Mouse (Mus musculus) embryo, embryonic 11 days (tissue): ENCODE data around the gene Tnr.

Source experiments
- DNase-seq: peaks from one replicate; pipeline ENCODE4 v3.0.0-alpha.2; 2015

Tnr gene

GRCm38 (mm10) chr1:159730826-159731225 lies 207.3 kb downstream of the Tnr start:
- no peak for DNase-seq

DNA sequence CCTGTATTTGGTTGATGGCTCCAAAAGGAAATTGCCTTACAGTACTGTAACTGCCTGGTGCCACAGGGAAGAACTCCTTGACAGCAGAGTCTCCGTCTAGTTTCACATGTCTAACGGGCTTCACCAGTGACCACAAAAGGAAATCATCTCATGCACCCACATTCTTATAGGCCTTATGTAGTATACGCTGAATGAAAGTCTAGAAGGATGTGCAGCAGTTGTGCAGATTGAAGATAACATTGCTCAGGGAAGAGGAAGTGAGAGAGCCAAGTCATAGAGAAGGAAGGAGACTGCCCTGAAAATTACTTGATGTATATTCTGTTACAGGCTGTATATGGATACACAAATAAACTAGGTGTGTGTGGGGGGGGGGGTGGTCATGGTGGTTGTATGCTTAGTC lies 211.5 kb downstream of the Tnr start:
- no peak for DNase-seq

- DNase-seq = no peak
These were observed 215.9 kb downstream of the Tnr start for GRCm38 (mm10) chr1:159739478-159739877.

DNA sequence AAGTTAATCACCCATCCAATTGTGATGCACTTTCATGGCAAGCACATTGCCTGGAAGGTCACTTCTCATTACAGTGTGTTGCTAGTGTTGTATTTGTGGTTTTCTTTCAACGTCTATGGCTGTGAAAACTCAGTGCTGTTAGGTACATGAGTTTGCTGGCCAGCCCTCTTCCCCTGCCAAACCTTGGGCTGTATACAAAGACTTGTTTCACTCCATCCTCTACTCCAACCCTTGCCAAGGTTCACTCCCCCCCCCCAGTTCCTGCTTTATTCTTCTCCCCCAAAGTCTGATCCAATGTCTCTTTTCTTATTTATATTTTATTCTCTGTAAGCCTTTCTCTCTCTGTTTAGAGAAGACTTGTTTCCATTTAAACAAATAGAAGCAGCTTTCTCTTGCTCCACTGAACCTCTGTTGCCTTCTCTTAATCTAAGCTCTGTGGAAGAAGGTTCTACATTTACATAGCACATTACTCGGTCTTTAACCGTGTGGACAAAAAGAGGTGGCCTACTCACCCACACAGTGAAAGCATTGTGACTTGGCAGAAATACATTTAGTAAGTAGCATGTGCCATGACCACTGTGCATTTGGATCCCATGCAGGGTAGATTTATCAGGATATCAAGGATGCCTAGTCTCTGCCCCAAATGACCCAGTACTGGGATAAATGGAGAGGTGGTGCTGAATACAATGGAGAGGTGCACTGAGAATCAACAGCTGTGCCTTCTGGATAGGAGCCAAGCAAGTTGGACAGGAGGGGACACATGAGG lies 217.9 kb downstream of the Tnr start:
- DNase-seq = no peak

- DNase-seq = no peak
These were observed 218.4 kb downstream of the Tnr start for GRCm38 (mm10) chr1:159742003-159742274.

GRCm38 (mm10) chr1:159743744-159744253 lies 220.2 kb downstream of the Tnr start:
- no peak for DNase-seq

GRCm38 (mm10) chr1:159745311-159745710 lies 221.7 kb downstream of the Tnr start:
- no peak for DNase-seq

DNA sequence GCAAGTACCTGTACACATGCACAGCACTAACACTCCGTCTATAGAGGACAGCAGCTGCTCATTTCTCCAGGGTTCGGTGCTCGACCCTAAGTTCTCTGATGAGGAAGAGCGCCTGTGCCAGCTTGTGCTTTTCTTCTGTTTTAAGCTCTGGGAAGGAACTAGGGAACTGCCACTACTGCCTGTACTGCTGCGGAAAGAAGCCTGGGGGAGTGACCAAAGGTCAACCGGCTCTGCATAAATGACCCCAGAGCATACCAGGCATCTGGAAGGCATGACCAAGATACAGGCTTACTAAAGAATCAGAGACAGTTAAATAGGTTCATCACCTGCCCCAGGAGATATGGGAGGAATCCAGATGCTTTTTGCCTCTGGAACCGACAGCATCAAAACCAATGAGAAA lies 224.4 kb downstream of the Tnr start:
- DNase-seq = no peak

- no peak for DNase-seq
These were observed 226.8 kb downstream of the Tnr start for GRCm38 (mm10) chr1:159750411-159750810.

DNA sequence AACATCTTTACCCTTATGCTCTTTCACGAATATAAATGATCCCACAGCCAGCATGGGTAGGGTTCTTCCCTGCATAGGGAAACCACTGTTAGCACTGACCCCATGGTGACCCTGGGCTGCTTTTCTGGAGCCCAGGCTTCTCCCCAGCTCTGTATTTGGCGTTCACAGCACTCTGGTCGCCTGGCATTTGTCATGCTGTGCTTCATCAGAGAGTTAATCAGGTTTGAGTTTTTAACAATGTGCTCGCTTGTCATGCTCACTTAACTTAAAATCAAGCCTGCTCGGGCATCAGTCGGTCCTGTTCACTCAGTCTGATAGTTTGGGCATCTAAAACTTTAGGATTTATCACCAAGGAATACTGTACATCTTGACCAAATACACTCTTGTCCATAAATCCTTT lies 227.3 kb downstream of the Tnr start:
- DNase-seq = peak; percentile 38

DNA sequence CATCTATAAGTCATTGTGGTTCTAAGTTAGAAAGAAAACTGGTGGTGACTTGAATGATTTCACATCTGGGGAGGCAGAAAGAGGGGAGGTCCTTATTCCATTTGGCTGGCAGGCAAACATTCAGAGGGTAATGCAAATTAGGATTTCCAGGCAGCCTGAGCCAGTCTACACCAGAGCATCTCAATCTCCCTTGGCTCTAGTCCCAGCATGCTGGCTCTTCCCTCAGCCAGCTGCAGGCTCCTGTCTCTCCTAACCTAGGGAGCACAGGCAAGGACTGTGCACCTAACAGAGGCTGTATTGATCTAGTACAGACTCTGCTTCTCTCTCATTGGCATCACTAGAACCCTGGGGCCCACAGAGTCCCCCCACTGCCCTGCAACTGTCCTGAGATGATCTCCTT lies 237.4 kb downstream of the Tnr start:
- DNase-seq = no peak

- no peak for DNase-seq
These were observed 240.3 kb downstream of the Tnr start for GRCm38 (mm10) chr1:159763901-159764300.

GRCm38 (mm10) chr1:159764897-159765296 lies 241.3 kb downstream of the Tnr start:
- DNase-seq = no peak

DNA sequence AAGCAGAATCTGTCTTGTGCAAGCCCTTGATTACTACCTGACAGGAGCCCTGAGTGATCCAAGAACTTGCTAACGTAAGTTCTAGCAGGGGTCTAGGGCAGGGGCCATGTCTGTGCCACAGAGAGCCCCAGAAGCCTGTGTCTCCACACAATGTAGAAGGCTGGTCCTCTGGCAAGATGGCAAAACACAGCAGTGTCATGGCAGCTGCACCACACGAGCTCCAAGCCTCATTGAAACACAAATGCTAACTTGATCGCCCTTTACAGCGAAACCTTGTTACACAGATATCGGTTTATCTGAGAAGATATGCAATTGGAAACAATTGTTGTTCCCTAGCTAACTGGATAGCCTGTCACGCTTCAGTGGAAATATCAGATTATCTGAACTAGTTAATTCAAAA lies 246.4 kb downstream of the Tnr start:
- no peak for DNase-seq

GRCm38 (mm10) chr1:159773671-159774070 lies 250.1 kb downstream of the Tnr start:
- no peak for DNase-seq

- DNase-seq = peak; percentile 56
These were observed 251.6 kb downstream of the Tnr start for GRCm38 (mm10) chr1:159775168-159775567.

GRCm38 (mm10) chr1:159777107-159777506 lies 253.5 kb downstream of the Tnr start:
- no peak for DNase-seq

DNA sequence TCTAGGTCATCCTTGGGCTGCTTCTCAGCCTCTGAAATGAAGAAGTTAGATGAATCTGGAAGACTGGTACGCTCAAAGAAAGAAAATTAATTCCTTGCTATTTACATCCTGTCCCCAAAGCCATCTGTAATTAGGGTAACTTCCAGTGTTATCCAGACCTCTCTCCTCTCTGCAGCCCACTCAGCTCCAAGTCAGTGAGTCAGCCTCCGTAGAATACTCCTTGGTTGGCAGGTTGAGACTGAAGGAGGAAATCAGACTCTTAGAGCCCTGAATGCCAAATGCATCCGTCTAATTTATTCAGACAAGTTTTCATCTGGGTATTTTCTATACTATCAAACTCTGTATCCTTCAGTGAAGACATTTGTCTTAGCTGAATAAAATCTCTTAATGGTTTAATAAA lies 255.9 kb downstream of the Tnr start:
- no peak for DNase-seq

GRCm38 (mm10) chr1:159783842-159784241 lies 260.3 kb downstream of the Tnr start:
- peak; percentile 48 for DNase-seq

DNA sequence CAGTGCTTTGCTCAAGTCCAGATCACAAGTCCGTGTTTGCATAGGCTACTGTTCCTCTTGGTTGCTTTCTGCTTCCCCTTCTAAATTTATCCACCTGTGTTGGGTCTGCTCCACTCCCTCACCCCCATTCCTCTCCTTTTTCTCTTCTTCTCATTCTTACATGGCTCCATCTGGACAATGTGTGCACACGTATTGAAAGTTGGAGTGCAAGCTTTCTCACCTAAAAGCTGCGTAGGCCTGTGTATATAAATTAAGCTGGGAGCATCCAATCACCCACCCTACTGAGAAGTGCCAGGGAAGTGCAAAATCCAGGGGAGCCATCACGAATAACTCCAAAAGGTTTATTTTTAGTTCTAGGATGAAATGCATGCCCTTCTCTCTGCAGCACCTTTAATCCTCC lies 264.7 kb downstream of the Tnr start:
- no peak for DNase-seq

GRCm38 (mm10) chr1:159792546-159792945 lies 269.0 kb downstream of the Tnr start:
- no peak for DNase-seq

GRCm38 (mm10) chr1:159796021-159796420 lies 272.5 kb downstream of the Tnr start:
- DNase-seq = no peak

GRCm38 (mm10) chr1:159800366-159800765 lies 276.8 kb downstream of the Tnr start:
- DNase-seq = no peak

GRCm38 (mm10) chr1:159801753-159802152 lies 278.2 kb downstream of the Tnr start:
- DNase-seq = no peak

DNA sequence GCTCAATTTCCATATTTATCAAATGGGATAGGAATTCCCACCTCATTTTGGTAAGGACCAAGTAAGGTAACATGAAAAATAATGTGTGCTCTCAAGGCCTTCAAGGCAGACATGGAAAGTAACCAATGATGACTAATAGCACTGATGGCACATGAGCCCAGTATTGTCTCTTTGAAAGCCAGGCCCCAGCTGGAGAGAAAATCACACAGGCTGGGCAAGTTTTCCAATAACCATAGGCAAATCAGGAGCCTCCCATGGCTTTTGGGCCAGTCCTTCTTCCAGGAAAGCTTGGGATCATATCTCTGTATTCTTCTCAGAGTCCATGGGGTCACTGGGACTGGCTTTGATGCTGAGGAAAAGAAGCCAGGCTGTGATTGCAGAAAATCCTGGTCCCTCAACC lies 280.1 kb downstream of the Tnr start:
- no peak for DNase-seq
